Mouse (Mus musculus) E14TG2a.4 (cell line): ENCODE results near the gene Erich6.

Source experiments
- CTCF ChIP-seq: conservative IDR thresholded peaks from 2 replicates; pipeline ENCODE4 v1.5.1; 2014; ENCODE audit warnings: low read length
- NANOG ChIP-seq: IDR thresholded peaks from 2 replicates; pipeline ENCODE4 v1.6.1; 2014; ENCODE audit warnings: borderline replicate concordance, low read length, mixed read lengths
- POU5F1 ChIP-seq: IDR thresholded peaks from 2 replicates; pipeline ENCODE4 v1.6.1; 2014; ENCODE audit warnings: low read length, borderline replicate concordance

- TF ChIP-seq CTCF (no peak), NANOG (no peak; the same call in 1 of the 2 replicates), POU5F1 (no peak)
Observed at GRCm38 (mm10) chr3:58570821-58571220, 66.2 kb downstream of the Erich6 start.
